Mouse (Mus musculus) liver, embryonic 12.5 days (tissue): ENCODE measurements around the gene Siae. TPM values are rescaled to one million over a fixed set of nuclear protein-coding genes. Genes with fewer than 3 reads are reported as not detected.

Experiments
- ATAC-seq: fragments of 200-750 bp; cut with Nextera tagmentation; 2 replicates; pipeline ENCODE4 v1.8.0; 2017; ENCODE audit warnings: moderate number of reproducible peaks, mild to moderate bottlenecking, moderate library complexity
- H3K27ac ChIP-seq: fragments of 300-500 bp; sonication (generic); 2 replicates; pipeline ENCODE4 v1.5.1; 2016; ENCODE audit warnings: mild to moderate bottlenecking
- H3K27me3 ChIP-seq: fragments of 300-500 bp; sonication (generic); replicated peaks from 2 replicates; pipeline ENCODE4 v1.6.1; 2016; ENCODE audit warnings: mild to moderate bottlenecking, moderate library complexity
- H3K36me3 ChIP-seq: fragments of 300-500 bp; sonication (generic); 2 replicates; pipeline ENCODE4 v1.6.1; 2016; ENCODE audit warnings: mild to moderate bottlenecking, moderate library complexity
- H3K4me1 ChIP-seq: fragments of 300-500 bp; sonication (generic); 2 replicates; pipeline ENCODE4 v1.6.1; 2016
- H3K4me2 ChIP-seq: fragments of 300-500 bp; sonication (generic); 2 replicates; pipeline ENCODE4 v1.6.1; 2016; ENCODE audit warnings: mild to moderate bottlenecking, moderate library complexity
- H3K4me3 ChIP-seq: fragments of 300-500 bp; sonication (generic); 2 replicates; pipeline ENCODE4 v1.5.1; 2016; ENCODE audit warnings: mild to moderate bottlenecking, moderate library complexity
- H3K9ac ChIP-seq: fragments of 300-500 bp; sonication (generic); 2 replicates; pipeline ENCODE4 v1.6.1; 2016; ENCODE audit warnings: mild to moderate bottlenecking, moderate library complexity
- H3K9me3 ChIP-seq: fragments of 300-500 bp; sonication (generic); replicated peaks from 2 replicates; pipeline ENCODE4 v1.6.1; 2016; ENCODE audit warnings: mild to moderate bottlenecking, moderate library complexity
- WGBS: fragments of 180-500 bp; shearing (Covaris S2); methylation state at CpG from one replicate; pipeline ENCODE4 v1.1.7; 2016; ENCODE audit not compliant: insufficient replicate concordance; 5-methylcytosine and 5-hydroxymethylcytosine counted together
- polyA plus RNA-seq: library from polyadenylated mRNA; unstranded; fragments of >200 nt; fragmentation: Nextera tagmentation; extraction: Ambion mirVana; gene quantifications from 2 replicates; pipeline ENCODE4 v1.2.1, GENCODE M21; 2016

Gene Siae
- polyA plus RNA-seq, 1 experiment from 2014 or later = 5.7 TPM

DNA sequence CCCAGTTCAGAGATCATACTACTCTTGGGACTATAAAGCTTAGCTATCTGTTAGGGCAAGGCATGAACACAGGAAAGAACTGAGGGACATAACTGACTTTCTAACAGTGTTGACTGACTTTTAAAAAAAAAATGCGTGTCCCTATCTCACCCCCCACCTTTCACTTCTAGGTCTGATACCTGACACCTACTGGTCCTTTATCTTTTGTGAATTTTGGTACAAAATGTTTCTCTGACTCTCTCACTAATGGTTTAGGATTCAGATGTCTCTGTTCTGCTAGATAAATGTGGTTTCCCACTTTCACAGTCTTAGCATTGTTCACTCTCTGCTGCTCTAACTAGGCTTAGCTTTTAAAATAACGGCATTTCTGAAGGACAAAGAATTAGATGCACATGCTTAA, 36.5 kb downstream of the Siae start:
- Histone ChIP-seq H3K4me2 (no peak overlapping the region), H3K4me3 (no peak overlapping the region), H3K27ac (no peak overlapping the region), H3K4me1 (peaks cover 18% of the 10 kb centered on the region), H3K9ac (no peak overlapping the region), H3K27me3 (no peaks in the 10 kb centered on the region), H3K36me3 (no peaks in the 10 kb centered on the region), H3K9me3 (no peaks in the 10 kb centered on the region)
- 29% methylated on average over 2 of the region's 2 CpGs for WGBS
- ATAC-seq = no peak

DNA sequence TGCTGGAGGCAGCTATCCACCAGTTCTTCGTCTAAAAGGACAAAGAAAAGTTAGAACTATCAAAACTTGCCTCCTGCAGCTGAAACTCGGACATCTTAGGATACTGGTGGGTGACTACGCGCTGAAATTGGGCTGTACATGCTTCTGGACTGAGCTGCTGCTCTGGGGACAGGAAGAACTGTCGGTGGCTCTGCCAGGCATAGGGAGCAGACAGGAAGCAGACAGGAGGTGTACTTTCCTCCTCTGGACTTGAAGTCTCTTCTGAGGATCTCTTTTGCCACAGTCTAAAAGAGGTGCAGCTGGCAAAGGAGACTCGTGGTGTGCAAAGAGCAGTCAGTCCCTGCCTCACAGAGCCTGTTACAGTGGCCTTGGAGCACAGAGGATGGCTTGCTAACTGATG, 37.1 kb downstream of the Siae start:
- no peak overlapping the region for H3K4me3 ChIP-seq
- no peak for ATAC-seq
- H3K4me1 ChIP-seq = peaks cover 18% of the 10 kb centered on the region
- 26% methylated on average over 6 of the region's 6 CpGs for WGBS
- H3K27ac ChIP-seq = no peak overlapping the region
- no peak overlapping the region for H3K9ac ChIP-seq
- no peaks in the 10 kb centered on the region for H3K9me3 ChIP-seq
- no peak overlapping the region for H3K4me2 ChIP-seq
- no peaks in the 10 kb centered on the region for H3K27me3 ChIP-seq
- no peaks in the 10 kb centered on the region for H3K36me3 ChIP-seq

DNA sequence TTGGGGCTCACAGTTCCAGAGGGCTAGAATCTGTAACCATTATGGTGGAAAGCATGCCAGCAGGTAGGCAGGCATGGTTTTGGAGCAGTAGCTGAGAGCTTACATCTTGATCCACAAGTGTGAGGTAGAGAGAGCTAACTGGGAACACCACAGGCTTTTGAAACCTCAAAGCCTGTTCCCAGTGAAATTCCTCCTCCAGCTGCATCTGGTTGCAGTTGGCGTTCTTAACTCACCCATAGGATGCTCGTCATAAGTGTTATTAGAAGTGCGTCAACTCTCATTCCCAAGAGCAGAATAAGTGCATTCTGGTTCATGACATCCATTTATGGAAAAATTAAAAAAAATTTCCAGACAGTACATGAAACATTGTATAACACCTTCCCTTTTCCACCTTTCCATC, 38.2 kb downstream of the Siae start:
- Histone ChIP-seq H3K9me3 (no peaks in the 10 kb centered on the region), H3K4me1 (peaks cover 18% of the 10 kb centered on the region), H3K4me3 (no peak overlapping the region), H3K9ac (no peak overlapping the region), H3K27me3 (no peaks in the 10 kb centered on the region), H3K27ac (no peak overlapping the region), H3K36me3 (no peaks in the 10 kb centered on the region), H3K4me2 (no peak overlapping the region)
- 88% methylated on average over 3 of the region's 3 CpGs for WGBS
- no peak for ATAC-seq

DNA sequence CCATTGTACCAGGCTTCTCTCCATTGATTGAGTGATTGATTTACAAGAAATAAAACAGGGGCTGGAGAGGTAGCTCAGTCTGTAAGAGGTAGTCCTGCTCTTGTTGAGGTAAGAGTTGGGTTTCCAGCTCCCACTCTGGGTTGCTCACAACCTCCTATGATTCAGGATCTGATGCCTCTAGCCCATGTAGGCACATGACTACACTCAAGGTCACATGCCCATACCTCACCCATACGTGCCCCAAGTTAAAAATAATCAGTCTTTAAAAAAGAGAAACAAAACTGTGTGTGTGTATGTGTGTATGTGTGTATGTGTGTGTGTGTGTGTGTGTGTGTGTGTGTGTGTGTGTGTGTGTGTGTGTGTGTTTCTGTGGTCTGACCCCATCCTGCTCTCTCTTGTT, 40.1 kb downstream of the Siae start:
- Histone ChIP-seq H3K36me3 (no peaks in the 10 kb centered on the region), H3K27me3 (no peaks in the 10 kb centered on the region), H3K9ac (no peak overlapping the region), H3K27ac (no peak overlapping the region), H3K4me2 (no peak overlapping the region), H3K4me3 (no peak overlapping the region), H3K9me3 (no peaks in the 10 kb centered on the region), H3K4me1 (peaks cover 29% of the 10 kb centered on the region)
- no peak for ATAC-seq
- 68% methylated on average over 1 of the region's 1 CpGs for WGBS

DNA sequence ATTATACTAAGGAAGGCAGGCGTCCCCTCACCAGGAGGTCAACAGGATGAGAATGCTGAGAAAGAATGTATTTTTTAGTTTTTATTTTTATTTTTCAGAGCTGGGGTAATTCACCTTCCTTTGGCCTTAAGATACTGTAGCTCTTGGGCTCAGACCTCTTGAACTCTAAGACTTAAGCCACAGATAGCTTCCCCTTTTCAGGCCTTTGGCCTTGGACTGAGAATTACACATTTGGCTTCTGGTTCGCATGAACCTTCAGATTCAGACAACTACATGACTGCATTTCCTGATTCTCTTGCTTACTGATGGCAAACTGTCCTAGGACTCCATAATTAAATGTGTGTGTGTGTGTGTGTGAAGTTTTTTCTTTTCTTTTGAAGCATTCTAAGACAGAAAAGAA, 43.1 kb downstream of the Siae start:
- Histone ChIP-seq H3K9me3 (no peaks in the 10 kb centered on the region), H3K4me1 (peaks cover 23% of the 10 kb centered on the region)
- ATAC-seq = no peak

DNA sequence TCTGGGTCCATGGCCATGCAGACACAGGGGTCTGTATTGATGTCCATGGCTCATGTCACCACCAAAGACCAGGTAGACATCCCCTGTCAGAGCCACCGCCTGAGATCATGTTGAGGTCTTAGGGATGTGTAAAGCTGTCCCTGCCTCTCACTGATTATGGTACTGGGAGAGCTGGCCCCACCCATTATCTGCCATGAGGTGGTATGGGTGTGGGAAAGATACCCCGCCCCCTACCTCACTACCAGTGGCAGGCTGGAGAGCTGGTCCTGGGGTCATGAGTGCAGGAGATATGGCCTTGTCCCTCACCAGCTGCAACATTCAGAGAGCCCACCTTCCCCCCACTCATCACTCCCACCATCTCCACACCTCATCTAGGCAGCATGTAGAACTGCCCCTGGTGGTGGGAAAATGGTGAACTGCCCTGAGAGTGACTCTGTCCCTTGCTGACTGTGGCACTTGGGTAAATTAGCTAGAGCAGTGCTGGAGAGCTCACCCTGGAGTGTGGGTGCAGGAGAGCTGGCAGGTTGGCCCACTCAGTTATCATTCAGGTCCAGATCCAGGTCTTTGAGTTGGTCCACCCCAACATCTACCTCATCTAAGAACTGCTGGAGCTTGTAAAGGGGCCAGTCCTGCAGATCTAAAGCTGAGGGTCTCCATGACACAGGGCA, 45.2 kb downstream of the Siae start:
- 18% methylated on average over 2 of the region's 2 CpGs for whole genome bisulfite sequencing
- no peaks in the 10 kb centered on the region for H3K27me3 ChIP-seq
- peak overlapping the region; percentile 72 for H3K27ac ChIP-seq
- H3K9me3 ChIP-seq = no peaks in the 10 kb centered on the region
- H3K36me3 ChIP-seq = no peaks in the 10 kb centered on the region
- H3K9ac ChIP-seq = no peak overlapping the region
- peak; percentile 97 for ATAC-seq
- H3K4me1 ChIP-seq = peaks cover 28% of the 10 kb centered on the region
- H3K4me2 ChIP-seq = peak overlapping the region; percentile 30
- H3K4me3 ChIP-seq = no peak overlapping the region

More for the DNA sequence above, 43.1 kb downstream of the Siae start:
- Histone ChIP-seq H3K4me3 (no peak overlapping the region), H3K36me3 (no peaks in the 10 kb centered on the region), H3K27me3 (no peaks in the 10 kb centered on the region), H3K27ac (no peak overlapping the region), H3K9ac (no peak overlapping the region), H3K4me2 (no peak overlapping the region)
- WGBS = 61% methylated on average over 2 of the region's 2 CpGs

DNA sequence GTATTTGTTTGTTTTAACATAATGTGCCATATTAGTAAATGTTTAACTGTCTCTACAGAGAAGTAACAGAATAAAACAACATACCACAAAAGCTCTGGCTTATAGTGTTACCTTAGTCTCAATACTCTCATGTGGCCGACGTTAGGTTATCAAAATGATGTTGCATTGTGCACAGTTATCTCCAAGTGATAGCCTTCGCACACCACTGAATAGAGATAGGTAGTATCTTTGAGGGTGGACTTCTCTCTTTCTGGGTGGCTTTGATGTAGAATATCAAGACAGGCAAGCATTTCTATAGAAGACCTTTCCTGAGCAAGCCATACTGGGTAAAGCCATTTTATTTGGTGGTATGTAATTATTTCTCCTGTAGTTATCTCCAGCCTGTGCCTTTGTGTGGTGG, 49.6 kb downstream of the Siae start:
- no peaks in the 10 kb centered on the region for H3K9me3 ChIP-seq
- H3K4me3 ChIP-seq = no peak overlapping the region
- H3K36me3 ChIP-seq = no peaks in the 10 kb centered on the region
- 36% methylated on average over 3 of the region's 3 CpGs for WGBS
- ATAC-seq = peak; percentile 45; the same call in 1 of the 2 replicates
- H3K4me2 ChIP-seq = no peak overlapping the region
- H3K4me1 ChIP-seq = peaks cover 21% of the 10 kb centered on the region
- no peak overlapping the region for H3K9ac ChIP-seq
- H3K27me3 ChIP-seq = no peaks in the 10 kb centered on the region
- no peak overlapping the region for H3K27ac ChIP-seq

DNA sequence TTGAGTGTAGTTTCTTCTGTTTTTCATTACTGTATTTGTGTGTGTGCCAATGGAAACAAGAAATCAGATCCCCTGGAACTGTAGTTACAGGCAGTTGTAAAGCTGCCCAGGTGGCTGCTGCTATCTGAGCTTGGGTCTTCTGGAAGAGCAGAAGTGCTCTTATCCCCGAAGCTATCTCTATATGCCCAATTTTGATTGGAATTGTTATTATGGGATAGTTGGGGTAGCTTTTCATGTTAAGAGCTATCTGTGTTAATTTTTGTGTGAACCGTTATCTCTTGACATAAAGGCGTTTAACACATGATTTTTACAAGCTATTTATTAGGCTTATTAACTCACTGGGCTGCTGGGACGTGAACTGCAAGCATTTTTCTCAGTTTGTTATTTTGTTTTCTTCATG, 54.1 kb downstream of the Siae start:
- no peaks in the 10 kb centered on the region for H3K9me3 ChIP-seq
- 67% methylated on average over 4 of the region's 4 CpGs for WGBS
- H3K4me1 ChIP-seq = peaks cover 22% of the 10 kb centered on the region
- H3K9ac ChIP-seq = no peak overlapping the region
- H3K27ac ChIP-seq = no peak overlapping the region
- no peaks in the 10 kb centered on the region for H3K27me3 ChIP-seq
- no peaks in the 10 kb centered on the region for H3K36me3 ChIP-seq
- H3K4me3 ChIP-seq = no peak overlapping the region
- ATAC-seq = no peak
- H3K4me2 ChIP-seq = no peak overlapping the region

DNA sequence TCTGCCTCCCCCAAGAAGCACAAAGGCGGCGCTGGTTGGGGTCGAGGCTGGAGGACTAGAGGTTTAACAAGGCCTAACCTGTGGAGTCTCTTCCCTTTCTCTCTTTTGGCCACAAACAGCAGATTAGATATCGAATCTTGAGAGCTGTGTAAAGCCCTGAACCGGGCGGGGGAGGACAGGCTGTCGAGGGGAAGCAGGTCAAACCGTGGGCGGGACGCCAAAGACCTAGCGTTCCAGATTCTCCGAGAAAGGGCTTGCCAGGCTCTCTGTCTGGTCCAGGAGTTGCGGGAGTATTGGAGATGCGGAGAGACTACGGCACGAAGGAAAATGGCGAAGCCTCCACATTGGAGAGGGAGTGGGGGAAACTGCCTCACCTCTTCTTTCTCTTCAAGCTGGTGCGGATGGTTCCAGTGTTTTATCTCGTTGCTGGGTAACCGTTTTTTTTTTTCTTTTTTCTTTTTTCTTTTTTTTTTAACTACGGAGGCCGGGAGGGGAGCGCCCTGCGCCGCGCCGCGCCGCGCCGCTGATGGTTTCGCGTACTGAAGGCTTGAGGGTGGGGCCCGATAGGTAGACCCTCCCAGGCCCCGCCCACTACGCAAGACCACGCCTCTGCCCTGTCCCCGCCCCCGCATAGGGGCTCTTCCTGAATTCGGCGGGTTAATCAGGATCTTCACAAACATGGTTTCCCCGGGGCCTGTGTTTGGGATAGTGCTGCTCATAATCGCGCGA, 57.8 kb downstream of the Siae start, which contains the start of gene Spa17:
TSS of gene Spa17 (minus strand) at position 541 of the 729 bp plus-strand sequence.
- Histone ChIP-seq H3K27ac (peak within 1 kb of the TSS; percentile 68), H3K36me3 (no peaks in the 10 kb centered on the region), H3K9me3 (no peaks in the 10 kb centered on the region), H3K9ac (peak within 1 kb of the TSS; percentile 73), H3K4me1 (peaks cover 16% of the 10 kb centered on the region), H3K4me3 (peak within 1 kb of the TSS; percentile 75), H3K27me3 (no peaks in the 10 kb centered on the region), H3K4me2 (peak within 1 kb of the TSS; percentile 81)
- WGBS = under 1% methylated on average over 45 of the region's 45 CpGs
- ATAC-seq = peak; percentile 96

DNA sequence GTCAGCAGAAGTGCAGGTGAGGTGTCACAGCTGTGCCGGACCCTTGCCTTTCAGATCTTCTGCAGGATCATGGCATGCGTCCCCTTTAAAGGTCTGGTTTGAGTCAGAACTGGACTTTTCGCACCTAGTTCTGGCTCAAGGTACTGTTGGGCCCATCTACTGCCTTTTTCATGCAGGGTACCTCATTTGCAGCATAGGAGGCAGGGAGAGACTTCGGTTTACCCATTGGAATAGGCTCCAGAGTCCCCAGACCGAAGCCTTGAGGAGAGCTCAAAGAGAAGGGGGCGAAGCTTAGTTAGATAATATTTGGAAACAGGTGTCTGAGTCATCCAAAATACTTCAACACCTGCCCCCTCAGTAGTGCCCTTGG, 58.4 kb downstream of the Siae start:
- H3K4me1 ChIP-seq = peaks cover 16% of the 10 kb centered on the region
- H3K9me3 ChIP-seq = no peaks in the 10 kb centered on the region
- H3K27ac ChIP-seq = peak overlapping the region; percentile 67
- H3K9ac ChIP-seq = peak overlapping the region; percentile 69
- 19% methylated on average over 6 of the region's 6 CpGs for WGBS
- H3K4me3 ChIP-seq = peak overlapping the region; percentile 75
- H3K4me2 ChIP-seq = peak overlapping the region; percentile 81
- no peaks in the 10 kb centered on the region for H3K36me3 ChIP-seq
- no peak for ATAC-seq
- no peaks in the 10 kb centered on the region for H3K27me3 ChIP-seq

DNA sequence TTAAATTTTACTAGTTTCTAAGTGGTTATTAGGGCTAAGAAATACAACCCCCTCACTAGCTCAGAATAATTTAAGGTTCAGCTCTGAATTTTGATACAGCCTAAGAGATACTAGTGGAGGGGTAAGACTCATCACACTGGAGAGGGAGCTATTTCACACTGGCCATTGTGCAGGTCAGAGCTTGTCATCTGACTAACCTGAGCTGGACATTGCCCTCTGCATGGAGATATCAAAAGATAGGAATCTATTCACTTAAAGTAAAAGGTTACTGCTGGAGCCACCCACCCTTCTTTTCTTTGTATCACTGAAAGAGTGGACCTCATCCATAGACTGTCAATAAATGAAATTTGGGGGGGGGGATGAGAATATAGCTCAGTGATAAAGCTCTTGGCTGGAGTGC, 58.8 kb downstream of the Siae start:
- Histone ChIP-seq H3K9me3 (no peaks in the 10 kb centered on the region), H3K27me3 (no peaks in the 10 kb centered on the region), H3K4me1 (peaks cover 16% of the 10 kb centered on the region), H3K9ac (peak overlapping the region; percentile 69), H3K27ac (peak overlapping the region; percentile 67), H3K36me3 (no peaks in the 10 kb centered on the region), H3K4me2 (peak overlapping the region; percentile 81), H3K4me3 (peak overlapping the region; percentile 75)
- peak; percentile 9 for ATAC-seq

DNA sequence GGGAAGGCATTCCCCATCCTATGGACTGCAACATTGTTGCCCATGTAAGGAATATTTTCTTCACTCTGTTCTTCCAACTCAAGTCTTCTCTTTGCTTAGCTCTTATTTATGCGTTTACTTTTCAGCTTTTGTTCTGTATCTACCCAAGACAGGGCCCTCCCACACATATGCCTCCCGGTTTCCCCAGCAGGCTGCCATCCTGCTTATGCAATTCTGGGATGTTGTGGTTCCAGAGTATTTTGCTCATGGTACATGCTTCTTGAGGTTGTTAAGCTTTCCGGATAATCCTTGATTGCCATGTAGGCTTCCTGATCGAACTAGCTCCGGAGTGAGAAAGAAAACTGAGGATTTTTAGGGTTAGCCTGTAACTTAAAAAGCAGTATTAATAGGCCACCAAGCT, 59.7 kb downstream of the Siae start:
- no peaks in the 10 kb centered on the region for H3K36me3 ChIP-seq
- H3K4me2 ChIP-seq = no peak overlapping the region
- H3K27me3 ChIP-seq = no peaks in the 10 kb centered on the region
- ATAC-seq = no peak
- H3K9me3 ChIP-seq = no peaks in the 10 kb centered on the region
- 77% methylated on average over 5 of the region's 5 CpGs for WGBS
- H3K4me3 ChIP-seq = no peak overlapping the region
- peaks cover 16% of the 10 kb centered on the region for H3K4me1 ChIP-seq
- H3K9ac ChIP-seq = no peak overlapping the region
- no peak overlapping the region for H3K27ac ChIP-seq
